Mouse (Mus musculus): ENCODE data around the gene Pitx3. TPM values are rescaled to one million over a fixed set of nuclear protein-coding genes. Genes with fewer than 3 reads are reported as not detected.

Pitx3 gene
- polyA plus RNA-seq, 1 experiment from 2014 or later, result 0.14 TPM

GRCm38 (mm10) chr19:46124651-46125050 is 23.5 kb downstream of the Pitx3 start:
- no peak for ATAC-seq (ENCODE audit: low read depth)
- H3K4me1 ChIP-seq (ENCODE audit: control insufficient read depth, low read depth, low read length), result no peaks in the 10 kb centered on the region; the same call in none of the 2 replicates
- H3K27ac ChIP-seq (ENCODE audit: low read length), result no peak overlapping the region
- H3K36me3 ChIP-seq (ENCODE audit: control insufficient read depth, insufficient read depth), result no peaks in the 10 kb centered on the region
- no peak overlapping the region for H3K4me2 ChIP-seq (ENCODE audit: low read depth, low read length)
- H3K9ac ChIP-seq (ENCODE audit: low read depth, low read length), result no peak overlapping the region
- H3K27me3 ChIP-seq (ENCODE audit: control insufficient read depth, insufficient read depth, low read depth, low read length), result peaks cover 4% of the 10 kb centered on the region
- H3K4me3 ChIP-seq (ENCODE audit: low read depth, low read length), result no peak overlapping the region
- H3K9me3 ChIP-seq (replicated peaks; ENCODE audit: control insufficient read depth, low read length), result no peaks in the 10 kb centered on the region

DNA sequence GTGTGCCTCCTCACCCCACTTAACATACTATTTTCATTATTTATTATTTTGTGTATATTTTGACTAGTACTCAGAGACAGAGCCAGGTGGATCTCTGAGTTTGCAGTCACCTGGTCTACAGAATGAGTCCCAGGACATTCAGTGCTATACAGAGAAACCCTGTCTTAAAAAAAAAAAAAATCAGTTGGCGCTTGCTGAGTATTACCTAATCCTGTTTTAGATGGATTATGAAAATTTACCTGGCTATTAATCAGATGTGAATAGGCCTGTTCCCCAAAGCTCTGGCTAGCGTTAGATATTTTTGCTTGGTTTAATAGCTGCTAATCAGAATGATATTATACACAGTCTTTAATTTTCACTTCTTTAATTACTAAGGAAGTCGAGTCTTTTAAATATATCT is 24.2 kb downstream of the Pitx3 start:
- no peaks in the 10 kb centered on the region; the same call in none of the 2 replicates for H3K4me1 ChIP-seq (ENCODE audit: control insufficient read depth, low read depth, low read length)
- no peak overlapping the region for H3K9ac ChIP-seq (ENCODE audit: low read depth, low read length)
- H3K36me3 ChIP-seq (ENCODE audit: control insufficient read depth, insufficient read depth), result no peaks in the 10 kb centered on the region
- 65% methylated on average over 3 of the region's 3 CpGs for WGBS (ENCODE audit: insufficient replicate concordance)
- no peaks in the 10 kb centered on the region for H3K9me3 ChIP-seq (replicated peaks; ENCODE audit: control insufficient read depth, low read length)
- H3K4me2 ChIP-seq (ENCODE audit: low read depth, low read length), result no peak overlapping the region
- peaks cover 4% of the 10 kb centered on the region for H3K27me3 ChIP-seq (ENCODE audit: control insufficient read depth, insufficient read depth, low read depth, low read length)
- ATAC-seq (ENCODE audit: low read depth), result no peak
- H3K27ac ChIP-seq (ENCODE audit: low read length), result no peak overlapping the region
- no peak overlapping the region for H3K4me3 ChIP-seq (ENCODE audit: low read depth, low read length)

GRCm38 (mm10) chr19:46120872-46121271 is 27.3 kb downstream of the Pitx3 start:
- H3K4me1 ChIP-seq (ENCODE audit: control insufficient read depth, low read depth, low read length), result no peaks in the 10 kb centered on the region; the same call in none of the 2 replicates
- ATAC-seq (ENCODE audit: low read depth), result no peak
- H3K9me3 ChIP-seq (replicated peaks; ENCODE audit: control insufficient read depth, low read length), result no peaks in the 10 kb centered on the region
- H3K4me3 ChIP-seq (ENCODE audit: low read depth, low read length), result no peak overlapping the region
- H3K9ac ChIP-seq (ENCODE audit: low read depth, low read length), result no peak overlapping the region
- no peaks in the 10 kb centered on the region for H3K36me3 ChIP-seq (ENCODE audit: control insufficient read depth, insufficient read depth)
- no peak overlapping the region for H3K4me2 ChIP-seq (ENCODE audit: low read depth, low read length)
- WGBS (ENCODE audit: insufficient replicate concordance), result 69% methylated on average over 6 of the region's 6 CpGs
- no peak overlapping the region for H3K27ac ChIP-seq (ENCODE audit: low read length)
- H3K27me3 ChIP-seq (ENCODE audit: control insufficient read depth, insufficient read depth, low read depth, low read length), result no peaks in the 10 kb centered on the region

- peak; percentile 72 for ATAC-seq (ENCODE audit: low read depth)
- WGBS (ENCODE audit: insufficient replicate concordance), result 31% methylated on average over 3 of the region's 3 CpGs
- H3K9me3 ChIP-seq (replicated peaks; ENCODE audit: control insufficient read depth, low read length), result no peaks in the 10 kb centered on the region
- H3K4me1 ChIP-seq (ENCODE audit: control insufficient read depth, low read depth, low read length), result no peaks in the 10 kb centered on the region; the same call in none of the 2 replicates
- no peaks in the 10 kb centered on the region for H3K27me3 ChIP-seq (ENCODE audit: control insufficient read depth, insufficient read depth, low read depth, low read length)
- H3K36me3 ChIP-seq (ENCODE audit: control insufficient read depth, insufficient read depth), result no peaks in the 10 kb centered on the region
- no peak overlapping the region for H3K4me3 ChIP-seq (ENCODE audit: low read depth, low read length)
- H3K27ac ChIP-seq (ENCODE audit: low read length), result no peak overlapping the region
- no peak overlapping the region for H3K9ac ChIP-seq (ENCODE audit: low read depth, low read length)
- no peak overlapping the region for H3K4me2 ChIP-seq (ENCODE audit: low read depth, low read length)
These were observed 28.7 kb downstream of the Pitx3 start for GRCm38 (mm10) chr19:46119458-46119857.

DNA sequence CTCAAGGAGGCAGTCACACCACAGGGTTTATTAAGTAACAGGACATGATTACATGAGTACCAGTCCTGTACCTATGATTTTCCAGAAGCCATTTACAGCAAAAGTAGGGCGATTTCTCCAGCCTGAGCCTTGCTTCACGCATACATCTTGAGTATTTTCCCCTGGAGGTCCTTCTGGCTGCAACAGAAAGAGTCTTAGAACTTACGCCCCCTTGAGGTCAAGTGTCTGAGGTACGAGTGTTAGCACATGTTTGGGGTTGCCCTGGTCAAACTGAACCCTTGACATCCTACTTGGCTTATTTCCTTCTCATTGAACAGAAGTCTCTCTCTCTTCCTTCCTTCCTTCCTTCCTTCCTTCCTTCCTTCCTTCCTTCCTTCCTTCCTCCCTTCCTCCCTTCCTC is 33.5 kb downstream of the Pitx3 start:
- no peaks in the 10 kb centered on the region for H3K36me3 ChIP-seq (ENCODE audit: control insufficient read depth, insufficient read depth)
- no peaks in the 10 kb centered on the region for H3K27me3 ChIP-seq (ENCODE audit: control insufficient read depth, insufficient read depth, low read depth, low read length)
- no peak overlapping the region for H3K4me3 ChIP-seq (ENCODE audit: low read depth, low read length)
- H3K4me2 ChIP-seq (ENCODE audit: low read depth, low read length), result no peak overlapping the region
- 38% methylated on average over 4 of the region's 4 CpGs for WGBS (ENCODE audit: insufficient replicate concordance)
- H3K9ac ChIP-seq (ENCODE audit: low read depth, low read length), result no peak overlapping the region
- H3K27ac ChIP-seq (ENCODE audit: low read length), result no peak overlapping the region
- no peaks in the 10 kb centered on the region; the same call in 1 of the 2 replicates for H3K4me1 ChIP-seq (ENCODE audit: control insufficient read depth, low read depth, low read length)
- no peak for ATAC-seq (ENCODE audit: low read depth)
- H3K9me3 ChIP-seq (replicated peaks; ENCODE audit: control insufficient read depth, low read length), result no peaks in the 10 kb centered on the region

- 65% methylated on average over 5 of the region's 5 CpGs for WGBS (ENCODE audit: insufficient replicate concordance)
- H3K27me3 ChIP-seq (ENCODE audit: control insufficient read depth, insufficient read depth, low read depth, low read length), result no peaks in the 10 kb centered on the region
- no peak for ATAC-seq (ENCODE audit: low read depth)
- no peak overlapping the region for H3K9ac ChIP-seq (ENCODE audit: low read depth, low read length)
- no peak overlapping the region for H3K4me3 ChIP-seq (ENCODE audit: low read depth, low read length)
- H3K9me3 ChIP-seq (replicated peaks; ENCODE audit: control insufficient read depth, low read length), result no peaks in the 10 kb centered on the region
- H3K4me2 ChIP-seq (ENCODE audit: low read depth, low read length), result no peak overlapping the region
- H3K4me1 ChIP-seq (ENCODE audit: control insufficient read depth, low read depth, low read length), result no peaks in the 10 kb centered on the region
- peak overlapping the region; percentile 15; the same call in 1 of the 2 replicates for H3K27ac ChIP-seq (ENCODE audit: low read length)
- H3K36me3 ChIP-seq (ENCODE audit: control insufficient read depth, insufficient read depth), result no peaks in the 10 kb centered on the region
These were observed 37.3 kb downstream of the Pitx3 start for GRCm38 (mm10) chr19:46110781-46111180.

- H3K27me3 ChIP-seq (ENCODE audit: control insufficient read depth, insufficient read depth, low read depth, low read length), result no peaks in the 10 kb centered on the region
- no peaks in the 10 kb centered on the region for H3K9me3 ChIP-seq (replicated peaks; ENCODE audit: control insufficient read depth, low read length)
- peak overlapping the region; percentile 15; the same call in 1 of the 2 replicates for H3K27ac ChIP-seq (ENCODE audit: low read length)
- no peak overlapping the region for H3K4me2 ChIP-seq (ENCODE audit: low read depth, low read length)
- no peak for ATAC-seq (ENCODE audit: low read depth)
- H3K4me1 ChIP-seq (ENCODE audit: control insufficient read depth, low read depth, low read length), result no peaks in the 10 kb centered on the region
- H3K4me3 ChIP-seq (ENCODE audit: low read depth, low read length), result no peak overlapping the region
- 48% methylated on average over 2 of the region's 2 CpGs for WGBS (ENCODE audit: insufficient replicate concordance)
- H3K36me3 ChIP-seq (ENCODE audit: control insufficient read depth, insufficient read depth), result no peaks in the 10 kb centered on the region
- H3K9ac ChIP-seq (ENCODE audit: low read depth, low read length), result no peak overlapping the region
These were observed 37.9 kb downstream of the Pitx3 start for GRCm38 (mm10) chr19:46110214-46110613.

DNA sequence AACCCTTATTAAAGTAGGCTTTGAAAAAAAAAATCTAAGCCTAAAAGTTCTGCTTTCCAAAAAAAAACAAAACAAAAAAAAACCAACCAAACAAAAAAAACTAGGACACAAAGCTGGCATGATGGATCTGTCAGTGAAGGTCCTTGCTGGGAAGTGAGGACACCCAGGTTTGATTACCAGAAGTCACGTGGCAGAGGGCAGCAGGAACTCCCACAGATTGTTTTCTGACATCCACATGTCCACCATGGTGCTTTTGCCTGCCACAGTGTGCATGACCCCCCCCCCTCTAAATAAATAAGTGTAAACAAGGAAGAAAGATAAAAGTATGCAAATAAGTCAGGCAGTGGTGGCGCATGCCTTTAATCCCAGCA is 44.0 kb downstream of the Pitx3 start:
- Histone ChIP-seq H3K36me3 (ENCODE audit: control insufficient read depth, insufficient read depth) (no peaks in the 10 kb centered on the region), H3K4me1 (ENCODE audit: control insufficient read depth, low read depth, low read length) (no peaks in the 10 kb centered on the region), H3K27me3 (ENCODE audit: control insufficient read depth, insufficient read depth, low read depth, low read length) (no peaks in the 10 kb centered on the region), H3K4me2 (ENCODE audit: low read depth, low read length) (no peak overlapping the region), H3K27ac (ENCODE audit: low read length) (no peak overlapping the region), H3K4me3 (ENCODE audit: low read depth, low read length) (no peak overlapping the region), H3K9me3 (replicated peaks; ENCODE audit: control insufficient read depth, low read length) (no peaks in the 10 kb centered on the region), H3K9ac (ENCODE audit: low read depth, low read length) (no peak overlapping the region)
- no peak for ATAC-seq (ENCODE audit: low read depth)
- WGBS (ENCODE audit: insufficient replicate concordance), result 60% methylated on average over 2 of the region's 2 CpGs

DNA sequence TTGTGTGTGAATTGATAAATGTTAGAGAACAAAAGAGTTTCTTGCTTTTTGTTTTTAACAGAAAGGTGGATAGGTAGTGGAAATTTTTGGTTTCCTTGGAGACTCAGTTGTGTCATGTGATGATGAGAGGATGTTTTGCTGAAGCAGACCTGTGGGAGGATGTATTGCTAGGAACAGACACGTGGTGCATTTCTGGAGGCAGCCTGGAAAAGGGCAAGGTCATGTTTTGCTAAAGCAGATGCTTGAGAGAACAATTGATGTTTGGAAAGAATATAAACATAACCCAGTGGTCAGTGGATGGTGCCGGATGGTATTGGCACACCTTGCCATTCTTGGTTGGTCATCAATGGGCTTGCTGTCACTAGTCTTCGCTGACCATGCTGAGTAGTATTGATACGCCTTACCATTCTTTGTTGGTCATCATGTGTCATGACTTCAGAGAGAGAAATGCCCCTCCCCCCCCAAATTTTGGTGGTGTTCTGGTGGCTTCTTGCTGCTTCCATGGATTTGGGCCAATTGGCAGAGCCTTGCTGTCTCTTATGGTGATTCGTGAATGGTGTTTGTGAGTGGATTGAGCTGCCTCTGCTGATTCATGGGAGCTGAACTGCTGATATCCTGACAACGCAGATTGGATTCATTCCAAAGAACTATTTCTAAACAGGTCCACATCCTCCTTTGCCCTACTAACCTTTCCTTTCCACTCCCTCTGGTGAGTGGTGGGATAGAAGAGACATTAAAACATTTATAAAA is 44.5 kb downstream of the Pitx3 start:
- ATAC-seq (ENCODE audit: low read depth), result no peak
- H3K9me3 ChIP-seq (replicated peaks; ENCODE audit: control insufficient read depth, low read length), result no peaks in the 10 kb centered on the region
- no peak overlapping the region for H3K27ac ChIP-seq (ENCODE audit: low read length)
- H3K4me1 ChIP-seq (ENCODE audit: control insufficient read depth, low read depth, low read length), result no peaks in the 10 kb centered on the region
- no peak overlapping the region for H3K4me3 ChIP-seq (ENCODE audit: low read depth, low read length)
- no peak overlapping the region for H3K4me2 ChIP-seq (ENCODE audit: low read depth, low read length)
- H3K27me3 ChIP-seq (ENCODE audit: control insufficient read depth, insufficient read depth, low read depth, low read length), result no peaks in the 10 kb centered on the region
- no peaks in the 10 kb centered on the region for H3K36me3 ChIP-seq (ENCODE audit: control insufficient read depth, insufficient read depth)
- no peak overlapping the region for H3K9ac ChIP-seq (ENCODE audit: low read depth, low read length)
- 73% methylated on average over 6 of the region's 6 CpGs for WGBS (ENCODE audit: insufficient replicate concordance)

Data from liver, embryonic 16.5 days (tissue).